Mouse (Mus musculus) right cerebral cortex, adult 2 months (tissue): ENCODE measurements at regions not wholly inside any gene's neighbourhood (a gene's known extent, or its start where the extent isn't known, plus 50 kb on each side); places are given as distances from the start of the nearest gene placed in this dataset.
"Not testable (repeated sequence)": the region's sequence is repeated elsewhere in the genome, so short reads cannot be mapped to it uniquely, and the experiment has no call there.

ENCODE experiments used
- DNase-seq, 2 experiments: peaks; one replicate each; pipeline ENCODE4 v3.0.0; 2021 to 2022; ENCODE audit warnings: low spot score in 2 of 2

DNA sequence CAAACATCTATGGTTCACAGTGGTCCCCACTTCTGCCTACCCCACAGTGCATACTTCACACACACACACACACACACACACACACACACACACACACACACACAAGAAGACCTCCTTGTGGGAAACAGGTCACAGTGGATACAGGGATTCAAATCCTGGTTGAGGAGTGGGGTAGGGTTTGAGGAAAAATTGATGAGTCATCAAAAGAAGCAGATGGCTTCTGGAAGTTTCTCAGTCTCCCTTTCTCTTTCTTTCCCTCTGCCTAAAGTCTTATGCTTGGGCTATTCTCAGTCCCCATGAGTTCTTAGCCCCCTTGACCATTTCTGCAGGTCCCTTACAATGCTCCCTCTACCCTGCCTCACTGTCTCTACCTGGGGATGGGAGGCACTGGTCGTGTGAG lies 56.4 kb downstream of the Rassf10 start:
- no peak for DNase-seq

DNA sequence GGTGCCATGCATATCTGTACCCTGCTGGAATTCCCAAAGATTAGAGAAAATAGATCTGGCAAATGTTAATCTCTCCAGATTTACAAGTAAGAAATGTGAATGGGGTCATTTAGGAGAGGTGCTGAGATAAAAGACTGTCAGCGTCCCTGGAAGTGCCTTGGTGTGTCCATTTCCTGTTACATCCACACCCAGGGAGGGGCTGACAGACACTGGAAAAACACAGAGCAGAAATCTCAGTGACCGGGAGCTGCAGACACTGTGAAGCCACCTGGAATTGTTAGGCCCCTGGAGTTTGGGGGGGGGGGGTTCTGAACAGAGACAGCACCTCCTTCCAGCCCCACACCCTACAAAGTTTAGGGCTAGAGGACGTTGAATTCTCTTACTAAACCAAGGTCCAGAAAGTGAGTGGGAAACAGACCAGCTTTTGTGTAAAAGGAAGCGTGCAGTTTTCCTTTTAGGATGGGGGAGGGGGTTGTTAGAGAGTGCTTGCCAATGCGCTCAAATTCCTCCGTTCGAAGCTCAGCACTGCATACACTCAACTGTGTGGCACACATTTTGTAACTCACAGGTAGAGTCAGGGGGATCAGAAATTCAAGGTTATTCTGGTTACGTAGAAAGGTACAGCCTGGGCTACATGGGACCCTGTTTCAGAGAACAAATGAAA lies 63.5 kb downstream of the Rassf10 start:
- no peak for DNase-seq

DNA sequence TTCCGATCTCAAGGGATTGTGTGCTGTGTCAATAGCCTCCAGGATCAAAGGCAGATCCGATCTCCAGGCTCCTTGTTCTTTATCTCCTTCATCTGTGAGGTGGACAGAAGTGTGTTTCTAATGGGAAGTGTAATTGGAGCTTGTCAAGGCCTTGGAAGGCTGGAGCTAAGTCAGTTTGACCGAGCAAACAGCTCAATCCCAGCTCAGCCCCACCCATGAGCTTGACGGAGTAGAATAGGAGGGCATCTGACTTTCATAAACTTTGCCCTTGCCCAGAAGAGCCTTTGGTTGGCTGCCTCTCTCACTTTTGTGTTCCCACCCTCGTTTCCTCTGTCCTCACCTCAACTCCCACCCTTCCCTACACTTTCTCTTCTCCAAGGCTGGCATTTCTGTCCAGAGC lies 67.7 kb downstream of the Rassf10 start:
- DNase-seq: no peak

DNA sequence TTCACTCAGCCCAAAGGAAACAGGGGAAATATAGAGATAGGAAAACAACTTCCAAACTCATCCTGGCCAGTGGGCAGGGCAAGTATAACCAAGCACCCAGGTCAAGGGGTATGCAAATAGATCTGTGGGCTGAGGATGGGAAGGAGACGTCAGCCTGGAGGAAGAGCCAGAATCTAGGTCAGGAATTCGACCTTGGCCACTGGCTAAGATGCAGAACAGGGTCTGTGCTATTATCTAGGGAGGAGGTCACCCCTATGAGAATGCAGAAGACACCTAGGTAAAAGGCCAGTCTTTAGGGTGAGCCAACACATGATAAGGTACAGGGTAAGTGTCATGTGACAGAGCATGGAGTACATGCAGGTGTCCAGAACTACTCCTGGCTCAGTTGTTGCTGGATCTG lies 68.8 kb downstream of the Rassf10 start:
- DNase-seq: no peak

DNA sequence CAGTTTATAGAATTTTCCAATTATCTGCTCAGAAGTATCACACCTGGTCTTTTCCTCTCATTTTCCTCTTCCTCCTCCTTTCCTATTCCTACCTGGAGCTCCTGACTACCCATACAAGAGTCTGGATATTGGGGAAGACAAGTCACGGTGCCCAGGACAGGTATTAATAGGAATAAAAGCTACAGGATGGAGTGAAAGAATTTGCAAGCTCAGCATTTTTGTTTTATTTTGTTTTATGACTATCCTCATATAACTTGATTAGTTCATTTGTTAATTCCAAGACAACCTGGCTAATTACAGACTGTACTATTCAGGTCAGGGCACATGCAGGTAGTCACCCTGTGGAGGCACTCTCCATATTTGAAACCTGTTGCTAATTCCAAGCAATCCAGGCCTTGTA lies 72.0 kb downstream of the Rassf10 start:
- no peak for DNase-seq

DNA sequence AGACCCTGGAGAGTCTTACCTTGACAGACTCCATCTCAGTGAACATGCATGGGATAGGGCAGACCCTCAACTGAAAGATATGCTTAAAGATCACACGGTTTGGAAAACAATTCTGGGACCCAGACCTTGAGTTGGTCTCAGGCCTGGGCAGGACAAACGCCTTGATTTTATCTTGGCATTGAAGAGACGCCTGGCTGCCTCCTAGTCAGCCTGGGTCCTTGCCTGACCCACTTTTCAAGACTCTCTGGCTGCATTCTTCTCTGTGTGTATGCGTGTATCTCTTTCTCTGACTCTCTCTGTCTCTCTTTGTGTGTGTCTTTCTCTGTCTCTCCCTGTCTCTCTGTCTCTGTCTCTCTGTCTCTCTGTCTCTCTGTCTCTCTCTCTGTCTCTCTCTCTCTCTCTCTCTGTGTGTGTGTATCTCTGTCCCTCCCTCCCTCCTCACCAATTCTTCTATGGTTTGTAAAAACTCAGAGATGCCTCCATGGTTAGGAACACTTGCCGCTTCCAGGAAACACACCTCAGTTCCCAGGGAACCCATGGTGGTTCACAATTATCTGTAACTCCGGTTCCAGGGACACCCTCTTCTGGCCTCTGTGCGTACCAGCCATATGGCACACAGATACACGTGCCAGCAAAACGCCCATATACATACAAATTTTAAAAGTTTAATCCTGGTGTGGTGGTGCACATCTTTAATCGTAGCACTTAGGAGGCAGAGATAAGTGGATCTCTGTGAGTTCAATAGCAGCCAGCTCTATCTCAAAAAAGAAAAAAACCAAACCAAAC lies 72.7 kb downstream of the Rassf10 start:
- no peak for DNase-seq

DNA sequence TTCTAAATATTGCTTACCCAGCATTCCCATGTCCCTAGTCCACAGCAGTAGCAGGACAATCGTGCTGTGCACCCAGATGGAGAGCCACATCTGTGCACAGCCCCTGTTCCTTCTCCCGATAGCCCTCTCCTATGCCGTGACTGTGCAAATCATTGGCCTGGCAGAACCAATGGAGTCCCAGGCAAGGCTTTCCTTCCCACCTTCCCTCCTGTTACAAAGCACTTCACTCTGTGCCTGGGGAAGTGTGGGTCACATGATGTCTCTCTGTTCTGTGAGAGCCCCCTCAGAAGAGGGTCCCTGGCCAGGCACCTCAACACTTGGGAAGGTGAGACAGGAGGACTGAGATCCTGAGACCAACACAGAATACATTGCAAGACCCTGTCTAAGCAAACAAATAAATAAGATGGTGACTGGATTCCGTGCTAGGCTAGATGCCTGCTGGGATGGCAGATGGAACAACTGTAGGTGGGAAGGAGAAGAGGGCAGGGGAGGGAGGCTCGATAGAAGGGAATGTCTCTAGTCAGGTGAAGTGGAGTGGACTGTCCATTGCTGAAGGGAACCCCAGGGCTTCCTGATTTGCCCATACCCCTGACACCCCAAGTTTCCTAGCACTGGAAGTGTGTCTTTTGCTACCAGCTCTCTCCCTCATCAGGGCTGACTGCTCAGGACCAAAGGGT lies 73.5 kb downstream of the Rassf10 start:
- DNase-seq: no peak

DNA sequence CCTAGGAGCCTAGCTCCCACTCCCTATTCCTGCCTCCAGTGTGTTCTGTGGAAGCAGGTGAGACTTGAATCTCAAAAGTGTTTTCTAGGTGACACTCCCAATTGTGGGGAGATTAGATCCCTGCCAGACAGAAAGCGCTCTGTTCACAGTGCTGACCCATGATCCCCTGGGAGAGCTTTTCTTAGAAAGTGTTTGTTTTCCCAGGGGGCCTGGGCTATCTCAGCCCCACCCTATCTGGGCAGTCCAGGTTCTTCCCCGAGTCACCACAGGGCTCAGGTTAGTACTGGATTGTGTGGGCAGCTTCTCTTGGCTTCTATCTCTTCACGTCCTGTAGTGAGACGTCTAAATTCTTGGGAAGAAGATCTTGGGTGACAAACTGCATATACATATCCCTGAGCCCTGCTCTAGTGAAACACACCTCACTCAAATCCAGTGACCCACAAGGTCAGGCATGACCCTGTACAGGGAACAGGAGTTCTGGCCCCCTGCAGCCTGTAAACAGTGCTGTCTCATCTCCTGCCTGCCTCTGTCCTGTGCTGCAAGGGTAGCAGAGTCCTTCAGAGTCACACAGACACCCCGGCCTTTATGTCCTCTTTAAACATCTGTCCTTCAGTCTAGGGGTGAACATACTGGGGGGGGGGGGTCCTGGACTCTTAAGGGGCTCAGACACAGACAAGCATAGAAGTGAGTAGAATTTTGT lies 76.4 kb downstream of the Rassf10 start:
- no peak for DNase-seq

DNA sequence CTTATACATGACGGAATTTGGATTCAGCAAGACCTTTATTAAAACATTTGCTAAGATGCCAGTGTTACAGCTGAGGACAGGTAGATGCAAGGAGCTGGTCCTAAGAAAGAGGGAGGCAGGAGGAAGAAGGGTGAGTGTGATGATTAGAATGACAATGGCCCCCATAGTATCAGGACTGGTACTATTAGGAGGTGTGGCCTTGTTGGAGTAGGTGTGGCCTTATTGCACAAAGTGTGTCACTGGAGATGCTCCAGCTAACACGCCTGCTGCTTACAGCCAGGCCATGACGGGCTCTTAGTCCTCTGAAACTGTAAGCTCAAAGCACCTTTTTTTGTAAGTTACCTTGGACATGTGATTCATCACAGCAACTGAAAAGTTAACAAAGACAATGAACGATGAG lies 82.0 kb downstream of the Rassf10 start:
- DNase-seq: no peak

DNA sequence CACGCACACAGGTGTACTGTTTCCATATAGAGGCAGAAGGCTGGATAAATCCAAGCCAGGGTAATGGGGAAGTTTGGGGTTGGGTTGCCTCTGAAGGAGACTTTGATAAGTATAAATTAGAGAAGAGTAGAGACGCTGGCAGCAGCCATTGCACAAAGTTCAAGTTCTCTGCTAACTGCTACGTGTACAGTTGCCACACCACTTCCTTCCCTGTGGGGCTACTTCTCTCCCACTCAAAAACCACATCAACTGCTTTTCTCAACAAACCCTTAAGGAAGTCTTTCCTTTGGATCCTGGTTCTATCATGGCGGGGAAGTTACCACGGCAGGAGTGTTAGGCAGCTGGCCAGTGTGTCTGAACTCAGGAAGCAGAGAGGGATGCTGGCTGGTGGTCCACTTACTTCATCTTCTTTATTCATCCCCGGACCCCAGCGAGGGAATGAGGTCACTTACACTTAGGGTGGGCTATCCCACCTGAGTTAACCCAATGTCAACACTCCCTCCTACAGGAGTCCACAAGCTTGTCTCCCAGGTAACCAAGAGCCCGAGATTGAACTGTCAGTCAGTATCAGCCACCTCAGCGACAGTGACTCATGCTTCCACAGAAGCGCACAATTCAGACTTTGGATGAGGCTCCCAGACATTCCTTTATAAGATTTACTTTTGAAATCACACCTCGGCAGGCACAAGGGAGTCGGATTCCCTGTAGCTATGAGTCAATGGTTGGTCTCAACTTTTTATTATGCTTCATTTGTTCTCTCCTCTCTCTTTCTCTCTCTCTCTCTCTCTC lies 84.3 kb downstream of the Rassf10 start:
- DNase-seq: peak in 1 of 2 experiments; percentile 12

DNA sequence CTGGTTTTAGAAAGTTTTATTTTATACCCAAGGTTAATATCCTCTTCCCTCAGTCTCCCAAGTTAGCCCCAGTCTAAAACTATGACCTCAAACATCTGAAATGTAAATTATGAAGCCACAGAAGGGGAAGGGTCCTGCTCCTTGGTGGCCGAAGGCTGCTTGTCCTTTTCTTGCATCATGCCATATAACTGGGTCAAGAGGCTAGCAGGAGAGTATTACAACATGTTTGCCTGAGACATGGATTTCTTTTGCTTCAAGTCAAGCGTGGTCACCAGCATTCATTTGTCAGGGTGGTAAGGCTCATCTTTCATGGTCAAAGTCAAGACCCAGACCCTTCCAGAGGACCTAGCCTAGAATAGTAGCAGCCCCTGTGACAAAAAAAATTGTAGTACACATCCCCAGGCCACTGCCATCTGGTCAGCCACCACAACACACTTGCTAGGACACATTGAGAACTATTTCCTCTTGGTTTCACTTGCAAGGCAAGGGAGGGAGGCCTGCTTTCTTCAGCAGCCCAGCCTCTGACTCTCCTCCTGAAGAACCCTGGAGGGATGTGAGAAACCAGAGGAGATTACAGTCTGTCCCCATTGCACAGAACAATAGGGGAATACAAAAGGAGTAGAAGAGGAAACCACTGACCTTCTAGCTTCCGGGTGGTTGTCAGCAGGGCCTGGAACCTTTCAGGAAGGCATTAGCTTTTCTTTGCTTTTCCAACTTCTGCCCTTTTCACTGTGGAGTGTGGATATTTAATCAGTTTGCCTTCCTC lies 85.3 kb downstream of the Rassf10 start:
- no peak for DNase-seq

DNA sequence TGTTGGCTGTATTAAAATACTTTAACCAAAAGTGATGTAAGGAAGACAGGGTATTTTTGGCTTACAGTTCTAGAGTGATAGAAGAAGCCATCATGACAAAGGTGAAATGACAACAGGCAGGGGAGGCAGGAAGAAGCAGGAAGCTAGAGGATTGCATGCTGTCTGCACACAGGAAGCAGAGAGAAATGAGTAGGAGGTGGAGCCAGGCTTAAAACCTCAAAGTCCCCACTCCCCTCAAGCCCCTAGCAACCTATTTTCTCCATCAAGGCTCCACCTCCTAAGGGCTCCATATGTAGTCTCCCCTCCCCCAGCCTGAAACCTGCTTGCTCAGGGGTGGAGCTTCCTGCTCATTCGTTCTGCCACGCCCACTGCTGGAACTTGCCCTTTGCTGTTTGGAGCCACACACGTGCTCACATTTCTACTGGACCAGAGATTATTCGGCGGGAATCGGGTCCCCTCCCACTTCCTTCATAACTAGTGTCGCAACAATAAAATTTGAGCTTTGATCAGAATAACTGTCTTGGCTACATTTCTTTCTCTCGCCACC lies 91.9 kb downstream of the Rassf10 start:
- not testable (repeated sequence) for DNase-seq

DNA sequence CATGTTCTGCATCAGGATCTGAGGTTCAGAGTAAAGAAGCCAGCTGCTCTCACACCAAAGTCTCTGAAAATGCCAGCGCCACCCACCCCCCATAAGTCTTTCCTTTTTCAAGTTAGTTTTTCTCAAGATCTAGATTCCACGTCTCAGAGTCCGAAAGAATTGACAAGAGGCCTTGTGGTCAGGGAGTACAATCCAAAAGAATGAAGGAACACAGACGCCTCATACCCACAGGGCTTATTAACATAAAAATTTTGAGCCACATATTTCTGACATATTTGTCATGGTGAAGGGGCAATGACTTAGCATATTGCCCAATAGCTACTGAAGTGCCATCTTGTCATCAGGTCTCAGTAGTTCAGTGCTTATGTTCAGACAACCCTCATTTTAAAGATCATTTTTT lies 92.6 kb downstream of the Rassf10 start:
- DNase-seq: no peak

DNA sequence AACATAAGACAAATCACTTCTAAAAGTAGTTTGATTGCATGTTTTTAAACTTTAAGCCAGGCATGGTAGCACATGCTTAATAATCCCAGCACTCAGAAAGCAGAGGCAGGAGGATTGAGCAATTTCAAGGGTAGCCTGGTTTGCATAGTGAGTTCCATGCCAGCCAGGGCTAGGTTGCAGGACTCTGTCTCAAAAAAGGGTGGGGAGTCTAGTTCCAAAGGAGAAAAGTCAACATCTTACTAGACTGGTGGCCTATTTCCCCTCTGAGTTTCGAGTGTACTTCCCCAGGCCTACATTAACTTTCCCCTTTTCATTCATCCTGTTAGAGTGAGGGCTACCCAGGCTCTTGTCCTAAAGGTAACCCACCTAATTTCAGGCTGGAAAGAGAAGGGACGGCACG lies 93.8 kb downstream of the Rassf10 start:
- no peak for DNase-seq

DNA sequence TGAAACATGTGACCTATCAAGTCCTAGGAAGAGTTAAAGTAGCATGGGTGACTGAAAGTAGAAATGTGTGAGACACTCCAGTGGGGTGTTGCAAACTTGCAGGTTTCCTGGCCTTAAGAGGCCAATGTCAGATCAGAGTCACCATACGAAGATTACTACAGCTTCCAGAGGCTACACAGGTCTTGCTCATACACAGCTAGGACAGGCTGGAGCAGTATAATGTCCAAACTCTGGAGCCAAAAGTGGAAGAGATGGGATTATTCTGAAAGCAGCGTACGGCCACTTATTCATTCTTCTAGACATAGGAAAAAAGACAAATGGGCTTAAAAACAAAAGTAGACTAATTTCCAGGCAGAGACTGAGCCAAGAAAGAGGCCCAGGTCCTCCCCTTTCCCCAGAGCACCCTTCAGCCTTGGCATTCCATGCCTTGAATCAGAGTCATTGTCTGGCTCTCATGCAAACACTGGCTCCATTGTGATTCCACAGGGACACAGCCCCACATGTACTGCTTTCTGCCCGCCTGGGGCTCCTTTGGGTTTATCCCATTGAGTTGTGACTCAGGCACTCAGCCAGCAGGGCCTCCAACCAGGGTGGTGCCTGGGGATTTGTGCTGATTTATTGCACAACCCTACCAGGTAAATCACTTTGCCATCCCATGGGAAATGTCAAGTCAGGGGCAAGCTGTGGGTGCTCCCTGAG lies 94.5 kb downstream of the Rassf10 start:
- no peak for DNase-seq

DNA sequence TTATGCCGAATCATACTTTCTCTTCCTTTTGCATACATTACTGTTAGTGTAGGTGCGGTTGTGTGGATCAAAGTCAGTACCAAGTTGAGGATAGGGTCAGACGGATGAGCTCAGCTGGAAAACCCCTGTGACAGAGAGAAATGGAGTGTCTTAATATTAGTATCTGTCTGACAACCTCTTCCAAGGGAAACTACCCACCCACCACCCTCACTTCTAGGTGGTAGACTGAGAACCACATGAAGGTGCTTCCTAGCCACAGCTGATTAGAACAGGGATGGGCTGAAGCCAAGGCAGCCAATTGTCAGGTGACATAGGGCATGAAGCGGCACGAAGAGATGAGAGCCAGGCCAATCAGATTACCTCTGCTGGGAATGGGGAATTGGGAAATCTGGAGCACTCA lies 95.7 kb downstream of the Rassf10 start:
- no peak for DNase-seq

DNA sequence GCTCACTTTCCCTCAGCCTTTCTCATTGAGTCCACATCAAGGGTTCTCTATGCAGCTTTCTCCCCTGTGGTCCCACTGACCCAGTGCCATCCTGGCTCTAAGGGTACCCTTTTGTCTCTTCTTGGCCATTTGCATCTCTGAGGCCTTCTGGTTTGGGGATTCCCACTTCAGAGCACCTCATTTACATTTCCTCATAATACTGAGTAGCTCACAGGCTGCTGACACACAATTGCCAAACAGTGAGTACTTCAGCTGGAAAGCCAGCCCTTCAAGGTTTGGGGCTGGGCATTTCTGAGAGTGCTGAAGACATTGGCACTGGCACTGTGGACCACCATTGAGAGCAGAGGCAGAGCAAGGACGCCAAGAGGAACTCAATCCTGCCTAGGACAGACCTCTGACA lies 99.2 kb downstream of the Rassf10 start:
- DNase-seq: no peak

DNA sequence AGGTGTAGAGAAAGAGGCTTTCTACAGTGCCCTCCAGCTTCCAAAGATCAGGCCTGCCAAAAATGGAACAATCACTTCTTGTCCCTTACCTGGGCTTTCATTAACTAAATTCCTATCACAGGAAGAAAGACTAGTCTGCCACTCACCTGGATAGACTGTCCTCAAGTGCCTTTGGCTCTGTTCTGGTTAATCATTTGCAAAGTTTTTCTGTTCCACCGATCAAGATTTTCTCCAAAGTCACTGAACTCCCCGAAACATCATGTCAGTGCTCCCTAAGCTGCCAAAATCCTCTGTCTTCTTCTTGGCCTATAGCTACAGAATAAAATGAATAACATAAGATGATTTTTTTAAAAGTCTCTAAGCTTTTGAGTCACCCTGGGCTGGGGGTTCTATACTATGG lies 102.7 kb downstream of the Rassf10 start:
- DNase-seq: no peak

DNA sequence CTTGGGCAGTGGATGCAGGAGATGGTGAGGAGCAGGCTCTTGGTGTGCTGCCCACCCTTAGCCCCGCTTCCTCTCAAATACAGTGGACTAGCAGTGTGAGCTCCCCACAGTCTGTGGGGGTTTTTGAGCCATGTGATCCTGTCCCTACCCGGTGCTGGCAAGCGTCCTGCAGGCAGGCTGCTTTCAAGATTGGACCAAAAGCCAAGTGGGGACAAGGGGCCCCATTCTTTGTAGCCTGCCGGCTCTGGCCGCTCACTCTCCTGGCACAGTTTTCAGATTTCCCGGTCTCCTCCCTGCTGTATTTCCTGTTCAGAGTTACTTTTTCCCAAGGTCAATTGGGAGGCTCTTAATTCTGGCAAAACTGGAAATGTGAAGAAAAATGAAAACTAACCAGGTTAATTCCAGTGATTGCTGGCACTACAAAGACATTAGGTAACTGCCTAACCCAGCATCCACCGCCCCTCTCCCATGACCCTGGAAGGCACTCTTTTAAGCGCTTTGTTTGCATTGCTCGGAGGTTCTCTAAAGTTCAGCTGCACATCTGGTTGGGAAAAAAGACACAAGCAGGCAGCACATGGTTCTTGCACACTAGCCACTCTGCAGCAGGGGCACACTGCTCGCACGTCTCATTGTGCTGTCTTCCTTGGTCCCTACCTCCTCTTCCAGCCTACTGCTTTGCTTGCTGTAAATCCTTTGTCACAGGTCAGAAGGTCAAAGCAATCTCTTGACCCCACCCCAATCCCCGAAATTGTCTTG lies 105.6 kb downstream of the Rassf10 start:
- DNase-seq: peak in 1 of 2 experiments; percentile 31
